Mouse (Mus musculus) kidney, adult 11 months (tissue): ENCODE data around the gene Prdm2.

Experiments
- DNase-seq: peaks from one replicate; pipeline ENCODE4 v3.0.0; 2022

Prdm2 gene

DNA sequence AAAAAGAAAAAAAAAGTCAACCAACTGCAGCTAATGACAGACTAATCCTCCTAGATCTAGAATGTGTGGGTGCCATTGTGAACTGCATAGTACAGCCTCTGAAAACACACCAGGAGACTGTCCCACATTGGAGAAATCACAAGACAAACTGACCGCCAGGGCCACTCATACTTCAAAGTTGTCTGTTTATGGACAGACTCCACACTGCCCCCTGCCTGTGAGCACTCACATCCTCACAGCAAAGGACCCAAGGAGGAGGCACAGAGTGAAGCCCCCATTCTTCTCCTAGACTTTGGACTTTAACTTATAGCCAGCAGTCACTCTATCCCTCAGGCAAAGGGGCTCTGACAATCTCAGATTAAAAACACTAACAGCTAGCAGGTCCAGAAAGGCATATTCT, 61.5 kb downstream of the Prdm2 start:
- DNase-seq, result no peak

DNA sequence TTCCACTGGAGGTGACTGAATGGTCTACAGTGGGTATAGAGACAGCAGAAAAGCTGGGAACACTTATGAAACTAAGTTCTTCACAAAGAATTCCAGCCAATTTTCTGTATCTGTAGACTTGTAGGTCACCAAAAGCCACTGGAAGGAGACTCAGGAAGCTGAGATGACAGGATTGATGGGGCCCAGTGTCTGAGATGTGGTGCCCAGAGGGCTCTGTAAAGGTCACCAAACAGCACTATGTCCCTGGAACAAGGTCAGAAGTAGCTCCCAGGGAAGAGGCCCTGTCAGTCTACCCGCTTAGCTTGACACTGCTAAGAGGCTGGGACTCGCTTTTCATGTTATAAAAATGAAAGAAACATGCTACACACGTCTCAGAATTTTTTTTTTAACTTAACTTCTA, 65.1 kb downstream of the Prdm2 start:
- DNase-seq, result no peak

DNA sequence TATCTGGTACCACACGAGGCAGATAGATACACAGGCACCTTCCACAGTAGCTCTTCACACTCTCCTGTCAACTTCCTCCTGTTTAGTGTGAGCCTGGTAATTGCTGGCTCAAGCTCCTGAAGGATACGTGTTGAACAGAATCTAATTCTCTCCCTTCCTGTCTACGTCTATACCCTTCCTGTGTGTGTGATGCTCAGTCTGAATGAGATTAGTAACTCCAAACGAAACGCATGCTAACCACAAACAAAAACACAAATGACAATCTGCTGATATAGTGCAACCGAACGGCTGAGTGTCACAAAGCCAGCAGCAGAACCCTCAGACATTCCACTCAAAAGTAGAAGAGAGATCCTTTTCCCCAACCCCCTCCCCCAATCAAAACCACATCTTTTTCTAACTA, 69.2 kb downstream of the Prdm2 start:
- DNase-seq, result no peak

DNA sequence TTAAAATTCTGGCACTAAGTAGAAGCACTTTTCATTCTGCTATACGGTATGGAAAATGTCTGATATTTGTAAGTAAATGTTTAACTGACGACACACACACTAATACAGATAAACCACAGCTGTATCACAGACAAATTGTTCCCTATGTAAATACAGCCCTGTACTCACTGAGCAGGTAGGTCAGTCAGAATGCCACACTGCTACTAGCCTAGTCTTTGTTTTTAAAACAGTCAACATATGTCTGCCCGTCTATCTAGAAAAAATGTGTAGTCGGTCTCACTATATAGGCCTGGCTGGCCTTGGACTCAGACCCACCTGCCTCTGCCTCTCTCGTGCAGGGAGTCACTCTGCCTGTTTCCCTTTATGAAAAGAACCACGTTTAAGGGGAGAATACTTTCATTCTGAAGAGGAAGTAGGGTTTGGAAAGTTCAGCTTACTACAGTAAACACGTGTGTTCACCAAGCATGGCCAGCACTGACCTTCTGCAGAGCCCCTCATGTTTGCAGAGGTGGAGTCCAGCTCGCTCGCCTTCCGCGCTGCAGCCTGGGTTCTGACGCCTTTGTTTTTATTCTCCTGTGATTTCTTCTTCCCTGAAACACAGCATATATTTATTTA, 71.0 kb downstream of the Prdm2 start:
- DNase-seq, result no peak

DNA sequence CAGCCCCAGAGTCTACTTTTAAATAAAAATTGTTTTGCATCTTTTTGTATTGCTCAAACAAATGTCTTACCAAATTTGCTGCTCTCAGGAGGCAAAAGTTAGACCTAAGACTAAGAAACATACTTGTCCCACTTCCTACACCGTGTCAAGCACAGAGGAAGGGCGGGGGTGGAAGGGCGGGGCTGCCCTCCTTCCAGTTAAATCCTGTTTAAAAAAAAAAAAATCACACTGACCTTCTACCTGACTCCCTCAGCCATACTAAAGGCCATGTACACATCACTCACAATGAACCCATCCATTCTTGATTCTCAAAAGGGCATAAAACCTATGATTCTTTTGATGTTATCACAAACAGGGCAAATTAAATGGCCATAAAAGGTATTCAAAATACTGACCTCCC, 71.9 kb downstream of the Prdm2 start:
- no peak for DNase-seq

DNA sequence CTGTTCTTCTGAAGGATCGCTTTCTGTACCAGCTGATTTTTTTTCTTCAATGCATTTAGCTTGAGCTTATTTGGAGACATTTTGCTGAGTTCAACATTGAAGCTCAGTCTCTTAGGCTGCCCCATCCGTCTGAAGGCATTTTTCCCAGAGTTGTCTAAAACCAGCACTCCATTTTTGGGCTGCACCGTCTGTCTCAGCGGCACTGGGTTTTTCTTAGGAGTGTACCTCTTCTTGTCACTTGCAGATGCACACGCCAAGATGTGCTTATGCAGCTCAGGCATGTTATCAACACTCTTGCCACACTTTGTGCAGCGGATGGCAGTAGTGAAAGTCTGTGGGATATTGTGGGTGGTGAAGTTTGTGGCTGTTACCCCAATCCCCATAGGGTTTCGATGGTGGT, 80.4 kb downstream of the Prdm2 start:
- DNase-seq, result no peak

DNA sequence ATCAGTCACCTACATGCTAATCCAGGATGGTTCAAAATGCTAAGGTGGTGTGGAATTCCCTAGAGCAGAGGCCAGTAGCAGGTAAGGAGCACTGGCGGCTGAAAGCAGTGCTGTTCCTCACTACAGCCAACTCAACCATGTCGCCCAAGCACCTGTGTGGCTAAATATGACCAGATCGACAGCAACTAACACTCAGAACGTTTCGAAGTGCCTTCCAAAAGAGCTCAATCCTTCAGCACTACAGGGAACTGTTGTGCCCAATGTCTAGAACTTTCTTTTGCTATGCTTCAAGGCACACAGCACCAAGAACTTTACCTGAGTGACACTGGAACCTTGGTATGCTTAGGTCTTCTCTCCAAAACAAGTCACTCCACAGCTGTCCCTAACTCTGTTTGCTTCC, 82.4 kb downstream of the Prdm2 start:
- peak; percentile 21 for DNase-seq

DNA sequence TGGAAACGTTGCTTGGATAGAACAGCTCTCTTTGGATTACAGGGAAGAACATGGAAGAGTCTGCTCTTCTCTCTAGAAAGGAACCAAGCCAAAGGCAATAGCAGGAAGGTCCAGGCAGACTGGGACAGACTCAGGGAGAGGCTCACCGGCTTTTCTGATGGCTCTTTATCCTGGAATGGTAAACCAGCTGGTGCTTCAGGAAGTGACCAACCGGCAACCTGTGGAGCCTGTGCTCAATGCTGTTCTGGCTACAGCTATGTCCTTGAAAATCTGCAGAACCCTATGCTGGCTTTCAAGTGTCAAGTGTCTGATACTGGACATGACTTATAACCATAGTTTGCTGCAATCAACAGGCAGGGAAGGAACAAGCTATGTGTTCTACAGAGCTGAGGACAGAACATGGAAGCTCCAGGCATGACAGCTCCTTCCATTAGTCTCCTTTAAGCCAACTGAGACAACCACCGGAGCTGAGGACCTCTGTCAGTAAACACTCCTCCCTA, 83.5 kb downstream of the Prdm2 start:
- no peak for DNase-seq

DNA sequence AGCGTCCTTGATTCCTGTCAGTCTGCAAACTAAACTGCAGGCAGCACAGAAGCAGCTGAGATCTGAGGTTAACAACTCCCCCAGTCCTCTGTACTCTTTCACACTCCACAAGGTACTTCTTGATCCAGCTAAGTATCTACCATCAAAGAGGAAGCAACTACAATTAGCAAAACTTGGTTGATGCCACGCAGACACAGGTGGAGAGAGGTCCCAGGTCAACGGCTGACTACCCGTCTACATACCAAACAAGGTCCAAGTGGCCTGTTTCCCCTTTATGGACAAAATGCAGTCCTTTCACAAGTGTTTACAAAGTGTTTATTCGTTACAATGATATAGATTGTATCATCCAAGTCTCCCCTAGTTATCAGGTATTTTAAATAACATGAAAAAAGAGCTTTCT, 85.6 kb downstream of the Prdm2 start:
- DNase-seq, result no peak

DNA sequence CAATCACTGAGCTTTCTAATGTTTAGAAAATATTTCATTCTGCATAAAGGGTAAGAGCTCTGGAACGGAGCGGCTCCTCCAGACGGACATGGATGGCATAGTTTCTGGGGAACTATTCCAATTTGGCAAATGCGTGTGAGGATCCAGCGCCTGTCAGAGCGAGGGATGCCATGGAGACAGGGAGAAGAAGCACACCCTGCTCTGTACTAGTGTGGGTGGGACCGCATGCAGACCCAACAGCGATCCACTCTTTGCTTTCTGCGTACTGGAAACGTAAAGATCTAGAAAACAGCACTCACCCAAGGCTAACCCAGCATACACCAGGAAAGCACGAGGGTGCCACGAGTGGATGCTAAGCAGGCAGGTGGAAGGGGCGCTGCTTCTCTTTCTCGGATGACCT, 86.3 kb downstream of the Prdm2 start:
- no peak for DNase-seq

DNA sequence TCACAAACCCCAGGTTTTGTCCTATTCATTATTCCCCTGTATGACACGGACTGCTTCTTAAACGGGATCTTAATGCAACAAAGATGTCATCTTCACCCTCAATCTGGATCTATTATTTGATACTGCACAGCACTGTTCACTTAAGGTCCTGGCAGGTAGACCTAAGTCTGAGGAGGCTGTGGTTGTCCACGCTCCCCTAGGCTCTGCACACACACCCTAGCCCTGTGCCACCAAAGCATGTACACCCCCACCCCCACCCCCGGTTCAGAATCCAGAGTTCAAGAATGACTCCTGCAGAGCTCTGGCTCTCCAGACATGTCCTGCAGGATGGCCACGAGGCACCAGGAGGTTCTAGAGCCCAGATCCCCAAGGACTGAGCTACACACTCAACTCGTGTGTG, 87.5 kb downstream of the Prdm2 start:
- no peak for DNase-seq

DNA sequence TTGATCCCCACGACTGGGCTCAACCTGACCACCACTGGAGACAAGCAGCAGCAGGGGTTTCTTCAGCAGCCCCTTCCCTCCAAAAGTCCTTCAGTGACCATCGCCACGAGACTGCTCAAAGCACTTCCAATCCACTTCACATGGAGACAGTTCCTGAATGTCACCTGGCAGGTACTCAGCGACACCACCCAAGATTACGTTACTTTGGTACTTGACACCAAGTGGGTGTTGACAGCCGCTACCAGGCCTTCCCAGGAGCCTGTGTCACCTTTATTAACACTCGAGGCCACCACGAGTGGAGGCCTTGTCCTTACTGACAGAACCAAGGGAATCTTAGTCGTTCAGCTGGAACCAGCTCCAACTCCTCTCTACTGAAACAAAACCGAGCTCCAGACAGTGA, 89.8 kb downstream of the Prdm2 start:
- DNase-seq, result no peak

DNA sequence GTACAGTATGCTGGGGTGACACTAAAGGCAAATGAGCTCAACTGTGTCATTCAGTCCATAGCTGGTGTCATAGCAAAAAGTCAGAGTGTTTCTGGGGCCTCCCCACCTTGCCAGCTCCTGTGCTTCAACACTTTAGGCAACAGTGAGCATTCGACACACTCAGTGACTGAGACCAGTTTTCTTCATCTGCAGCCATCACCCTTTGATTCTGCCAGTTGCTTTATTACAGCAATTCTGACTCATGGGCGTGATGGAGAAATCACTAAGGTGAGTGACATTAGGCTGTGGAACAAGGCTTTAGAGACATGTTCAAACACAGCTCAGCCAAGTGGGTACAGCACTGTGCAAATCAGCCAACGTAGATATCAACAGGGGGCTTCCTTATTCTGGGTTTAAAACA, 91.6 kb downstream of the Prdm2 start:
- no peak for DNase-seq

DNA sequence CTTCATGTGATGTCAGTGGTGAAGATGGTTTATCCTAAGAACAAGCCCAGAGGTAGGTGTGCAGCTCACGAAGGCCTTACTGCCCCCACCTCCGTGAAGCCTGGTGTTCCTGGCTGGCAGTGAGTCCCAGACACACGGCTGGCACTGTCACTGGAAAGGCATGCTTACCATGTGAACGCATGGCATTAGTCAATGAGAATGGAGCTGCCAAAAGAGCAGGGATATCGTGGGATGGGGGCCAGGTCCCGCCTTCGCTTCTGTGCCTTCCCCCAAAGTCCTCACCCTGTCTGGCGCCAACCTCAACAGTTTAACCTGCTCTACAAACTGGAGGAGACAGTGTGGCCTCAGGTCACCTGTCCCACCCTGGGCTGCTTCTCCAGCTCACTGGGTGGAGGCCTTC, 92.8 kb downstream of the Prdm2 start:
- DNase-seq, result peak; percentile 22

DNA sequence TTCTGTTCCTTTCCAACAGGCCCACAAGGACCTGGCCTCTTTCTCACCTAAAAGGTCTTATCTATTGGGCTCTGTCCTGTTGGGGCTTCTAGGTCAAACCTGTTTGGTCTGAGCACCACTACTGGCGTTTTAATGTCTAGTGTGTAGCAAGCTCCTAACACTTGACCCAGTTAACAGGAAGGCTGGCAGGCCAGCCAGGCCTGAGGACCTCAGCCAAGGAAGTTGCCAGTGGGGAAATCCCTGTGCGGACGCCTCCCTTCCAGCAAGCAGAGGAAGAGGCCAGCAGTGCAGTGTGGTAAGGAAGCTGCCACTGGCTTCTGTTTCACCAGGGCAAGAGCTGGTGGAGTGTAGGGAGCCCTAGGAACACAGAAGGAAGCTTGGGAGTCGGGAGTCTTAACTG, 94.0 kb downstream of the Prdm2 start:
- peak; percentile 59 for DNase-seq

DNA sequence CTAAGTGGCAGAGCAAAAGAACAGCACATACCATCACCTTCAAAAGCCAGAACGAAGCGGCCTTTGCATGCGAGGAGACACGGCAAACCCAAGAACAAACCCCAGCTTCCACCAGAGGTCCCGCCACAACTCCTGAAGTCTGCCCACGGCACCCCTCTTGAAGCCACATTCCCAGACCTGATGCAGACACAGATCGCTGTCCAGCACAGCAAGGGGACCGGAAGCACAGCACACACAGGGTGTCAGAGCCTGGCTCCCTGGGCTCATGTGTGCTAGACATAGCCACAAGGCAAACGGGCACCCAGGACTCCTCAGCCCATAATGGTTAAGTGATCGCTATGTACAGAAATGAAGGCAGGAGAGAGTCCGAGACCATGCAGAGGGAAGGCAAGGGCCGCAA, 96.9 kb downstream of the Prdm2 start:
- DNase-seq, result no peak

DNA sequence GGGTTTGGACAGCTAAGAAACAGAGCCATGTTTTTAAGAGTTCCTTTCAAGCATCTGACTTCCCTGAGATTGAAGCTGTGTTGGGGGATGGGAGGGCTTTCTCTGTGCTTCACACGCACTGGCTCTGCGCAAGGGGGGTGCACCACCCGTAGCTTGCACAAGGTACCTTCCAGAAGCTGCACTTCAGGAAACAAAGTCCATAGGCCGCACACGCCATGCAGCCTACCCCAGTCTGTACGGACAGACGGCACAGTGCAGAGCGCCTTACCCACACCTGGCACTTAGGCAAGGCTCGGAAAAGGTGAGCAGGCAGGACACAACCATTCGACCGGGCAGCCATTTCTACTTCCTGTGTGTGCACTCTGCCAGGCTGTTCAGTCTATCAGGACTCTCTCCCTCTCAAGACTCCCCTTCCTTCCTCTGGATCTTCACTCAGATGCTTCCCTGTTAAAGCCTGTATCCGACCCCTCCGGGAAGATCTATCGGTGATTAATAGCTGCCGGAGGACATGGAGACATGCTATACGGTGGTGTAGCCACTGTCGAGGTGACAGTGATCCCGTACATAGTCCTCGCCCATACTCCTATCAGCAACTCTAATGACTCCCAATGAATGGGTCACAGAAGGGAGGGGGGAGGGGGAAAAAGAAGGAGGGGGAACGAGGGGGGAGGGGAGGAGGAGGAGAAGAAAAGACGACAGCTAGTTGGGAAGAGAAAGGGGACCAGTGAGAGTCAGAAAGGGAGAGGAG, 98.4 kb downstream of the Prdm2 start:
- no peak for DNase-seq

DNA sequence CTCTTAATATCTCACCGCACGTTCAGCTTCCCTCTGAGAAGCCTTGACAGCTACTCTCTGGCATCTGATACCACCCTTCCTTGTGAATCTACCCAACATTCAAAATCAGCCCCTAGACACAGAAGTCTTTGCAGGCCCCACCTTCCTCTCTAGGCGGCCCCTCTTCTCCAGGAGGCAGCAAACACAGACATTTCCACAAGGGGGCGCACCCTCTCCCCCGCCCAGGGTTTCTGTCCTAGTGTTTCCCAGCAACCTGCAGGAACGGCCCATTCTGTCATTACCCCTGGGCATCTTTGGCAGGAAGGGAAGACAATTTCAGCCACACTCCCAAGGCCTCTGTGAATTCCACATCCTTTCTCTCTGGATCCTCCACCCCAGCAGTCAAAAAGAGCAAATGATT, 99.8 kb downstream of the Prdm2 start:
- peak; percentile 31 for DNase-seq

DNA sequence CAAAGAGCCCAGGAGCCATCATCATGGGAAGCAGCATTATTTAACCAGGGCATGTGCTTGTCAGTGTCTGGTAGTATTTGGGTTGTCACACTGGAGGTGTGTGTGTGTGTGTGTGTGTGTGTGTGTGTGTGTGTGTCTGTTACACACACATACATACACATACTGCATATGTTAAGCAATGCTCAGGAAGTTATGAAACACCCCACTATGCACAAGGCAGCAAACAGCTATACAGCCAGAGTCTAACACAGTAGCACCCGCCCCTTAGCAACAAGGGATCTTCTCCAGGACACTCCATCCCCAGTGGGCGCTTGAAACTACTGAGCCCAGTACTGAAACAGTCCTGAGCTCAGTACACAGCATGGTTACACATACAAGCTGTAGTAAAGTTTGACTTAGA, 100.4 kb downstream of the Prdm2 start:
- no peak for DNase-seq

DNA sequence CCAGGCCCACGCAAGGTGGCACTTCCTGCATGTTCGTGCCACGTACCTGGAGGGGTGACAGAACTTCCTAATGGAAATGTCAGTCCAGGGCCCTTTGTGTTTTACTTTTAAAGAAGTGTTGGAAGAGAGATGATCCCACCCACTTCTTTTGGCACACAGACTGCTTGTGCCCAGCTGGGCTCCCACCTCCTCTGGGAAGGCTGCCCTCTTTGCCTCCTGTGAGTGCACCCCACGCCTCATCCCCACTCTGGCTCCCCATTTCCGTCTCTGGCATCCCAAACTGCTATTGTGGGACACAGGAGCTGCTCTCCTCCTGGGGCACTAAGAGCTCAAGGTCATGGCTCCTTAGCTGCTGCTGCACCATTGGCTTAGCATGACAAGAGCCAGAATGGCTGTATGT, 100.9 kb downstream of the Prdm2 start:
- DNase-seq, result no peak

DNA sequence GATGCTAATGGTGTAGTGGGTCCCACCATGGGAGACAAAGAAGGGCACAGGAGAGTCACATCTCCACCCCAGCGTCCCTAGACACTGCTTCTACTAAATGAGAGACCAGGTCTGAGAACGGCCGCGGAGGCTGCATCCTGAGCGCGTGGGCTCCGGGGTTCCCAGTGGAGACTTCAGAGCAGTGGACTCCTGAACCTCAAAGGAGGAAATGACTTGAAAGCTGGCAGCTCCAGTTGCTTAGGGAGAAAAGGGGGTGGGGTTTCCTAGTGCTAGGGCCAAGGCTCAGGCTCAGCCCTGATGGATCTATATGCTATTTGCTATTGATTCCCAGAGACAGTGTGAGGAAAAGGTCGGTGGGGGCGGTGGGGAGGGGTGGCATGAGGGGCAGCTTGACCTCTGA, 104.2 kb downstream of the Prdm2 start:
- peak; percentile 27 for DNase-seq

DNA sequence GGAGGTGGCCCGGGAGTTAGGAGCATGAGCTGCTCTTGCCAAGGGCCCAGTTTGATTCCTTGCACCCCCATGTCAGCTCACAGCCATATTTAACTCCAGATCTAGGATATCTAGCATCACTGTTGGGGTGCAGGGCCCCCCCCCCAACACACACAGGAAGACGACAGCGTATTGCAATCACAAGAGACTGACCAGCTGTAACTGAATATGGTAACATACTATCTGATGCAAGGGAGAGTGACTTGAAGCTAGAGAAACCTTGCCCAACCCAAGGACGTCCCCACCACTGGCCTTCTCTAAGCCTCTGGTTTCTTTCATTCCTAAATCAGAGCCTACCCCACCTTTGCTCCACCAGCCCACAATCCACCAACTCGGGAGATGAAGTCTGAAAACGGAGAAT, 105.8 kb downstream of the Prdm2 start:
- DNase-seq, result no peak

DNA sequence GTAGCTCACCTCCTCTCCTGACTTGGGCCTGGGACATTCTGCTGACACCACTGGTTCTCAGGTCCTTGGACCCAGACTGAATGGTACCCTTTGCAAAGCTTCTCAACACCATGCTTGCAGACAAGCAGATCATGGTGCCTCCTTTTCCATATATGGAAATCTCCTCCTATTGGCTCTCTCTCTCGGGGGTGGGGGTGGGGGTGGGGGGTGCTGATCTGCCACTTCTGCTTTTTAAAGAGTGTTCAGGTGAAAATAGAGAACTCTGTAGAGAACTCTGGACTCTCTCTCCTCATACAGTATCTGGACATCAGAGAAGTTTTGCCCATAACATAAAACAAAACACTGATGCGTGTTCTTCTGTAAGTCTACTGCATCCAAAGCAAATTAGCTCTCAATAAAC, 106.2 kb downstream of the Prdm2 start:
- DNase-seq, result no peak

DNA sequence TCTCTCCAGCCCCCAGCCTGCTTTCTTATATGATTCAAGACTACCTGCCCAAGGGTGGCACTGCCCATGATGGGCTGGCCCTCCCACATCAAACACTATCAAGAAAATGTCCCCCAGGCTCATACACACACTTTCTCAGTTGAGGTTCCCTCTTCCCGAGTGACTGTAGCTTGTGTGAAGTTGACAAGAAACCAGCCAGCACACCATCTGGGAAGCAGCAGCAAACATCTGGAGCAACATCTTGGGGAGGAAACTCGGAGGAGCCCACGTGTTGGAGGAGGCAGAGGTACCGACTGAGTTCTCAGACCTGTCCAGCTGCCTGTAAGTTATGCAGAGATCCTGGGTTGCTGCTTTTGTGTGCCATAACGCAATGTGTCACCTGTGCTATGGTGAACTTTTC, 108.1 kb downstream of the Prdm2 start:
- DNase-seq, result no peak

DNA sequence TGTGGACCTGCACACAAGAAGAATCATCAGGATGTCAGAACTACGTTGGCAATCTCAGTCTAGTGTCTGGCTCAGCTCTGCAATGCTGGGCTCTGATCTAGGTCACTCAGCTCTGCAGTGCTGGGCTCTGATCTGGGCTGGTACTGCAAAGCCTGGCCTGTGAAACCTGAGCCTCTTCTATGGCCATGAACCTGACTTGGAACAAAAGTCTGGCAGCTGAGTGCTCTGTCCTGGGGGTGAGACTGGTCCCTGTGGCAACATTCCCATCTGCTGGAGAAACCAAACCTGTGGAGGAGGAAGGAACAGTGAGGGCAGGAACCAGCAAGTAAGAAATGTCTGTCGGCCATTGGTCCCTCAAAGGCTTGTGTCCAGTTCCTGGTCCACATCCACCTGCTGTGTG, 109.0 kb downstream of the Prdm2 start:
- no peak for DNase-seq
